Mouse (Mus musculus) layer of hippocampus, adult 8-10 months (tissue): ENCODE results near the gene Pced1a. TPM values are rescaled to one million over a fixed set of nuclear protein-coding genes. Genes with fewer than 3 reads are reported as not detected.

ENCODE experiments used
- DNase-seq, 2 experiments: peaks; one replicate each; pipeline ENCODE4 v3.0.0; 2022; ENCODE audit warnings: low spot score in 2 of 2
- total RNA-seq, 4 experiments: library from RNA; stranded (reverse); gene quantifications; 2 replicates each; pipeline ENCODE4 v1.2.4; 2022

Gene Pced1a
- total RNA-seq, 4 experiments from 2014 or later = 25.2 to 29.4 (median 27.8) TPM

- DNase-seq = no peak
Measured at GRCm38 (mm10) chr2:130436769-130437168, 12.3 kb upstream of the Pced1a start.

GRCm38 (mm10) chr2:130433152-130433551 lies 8.7 kb upstream of the Pced1a start:
- no peak for DNase-seq

GRCm38 (mm10) chr2:130432157-130432556 lies 7.7 kb upstream of the Pced1a start:
- no peak for DNase-seq

- DNase-seq = no peak
Measured at GRCm38 (mm10) chr2:130430484-130430883, 6.0 kb upstream of the Pced1a start.

GRCm38 (mm10) chr2:130429851-130430250 lies 5.3 kb upstream of the Pced1a start:
- DNase-seq = no peak

- no peak for DNase-seq
Measured at GRCm38 (mm10) chr2:130425112-130425511, 611 bp upstream of the Pced1a start.

GRCm38 (mm10) chr2:130423397-130424125 lies 940 bp downstream of the Pced1a start:
- DNase-seq = peak; percentile 61 to 80

- DNase-seq = no peak
Measured at GRCm38 (mm10) chr2:130421781-130422620, 2.5 kb downstream of the Pced1a start.

GRCm38 (mm10) chr2:130414094-130414856 lies 10.2 kb downstream of the Pced1a start:
- no peak for DNase-seq

- DNase-seq = no peak
Measured at GRCm38 (mm10) chr2:130412775-130413174, 11.7 kb downstream of the Pced1a start.

- DNase-seq = peak; percentile 53 to 83
Measured at GRCm38 (mm10) chr2:130411558-130412495, 12.7 kb downstream of the Pced1a start.

- no peak for DNase-seq
Measured at GRCm38 (mm10) chr2:130408194-130408593, 16.3 kb downstream of the Pced1a start.

- no peak for DNase-seq
Measured at GRCm38 (mm10) chr2:130406178-130406577, 18.3 kb downstream of the Pced1a start, which contains the start of gene Tmem239. Tmem239 (plus strand) TSS chr2:130406478.

GRCm38 (mm10) chr2:130404939-130405338 lies 19.6 kb downstream of the Pced1a start, which contains the start of the genes Gm28372 and 1700020A23Rik:
Gm28372 (plus strand) TSS chr2:130405239.
1700020A23Rik (plus strand) TSS chr2:130405259.
- DNase-seq = no peak

GRCm38 (mm10) chr2:130401891-130402290 lies 22.6 kb downstream of the Pced1a start:
- no peak for DNase-seq

- no peak for DNase-seq
Measured at GRCm38 (mm10) chr2:130400046-130400445, 24.5 kb downstream of the Pced1a start.

- DNase-seq = no peak
Measured at GRCm38 (mm10) chr2:130398091-130398490, 26.4 kb downstream of the Pced1a start.

GRCm38 (mm10) chr2:130397186-130397985 lies 27.1 kb downstream of the Pced1a start, which contains the start of gene Cpxm1:
Cpxm1 (minus strand) TSS chr2:130397574.
- no peak for DNase-seq

- DNase-seq = no peak
Measured at GRCm38 (mm10) chr2:130395696-130396095, 28.8 kb downstream of the Pced1a start.
